Mouse (Mus musculus): ENCODE data around the gene Gm11983.

DNA sequence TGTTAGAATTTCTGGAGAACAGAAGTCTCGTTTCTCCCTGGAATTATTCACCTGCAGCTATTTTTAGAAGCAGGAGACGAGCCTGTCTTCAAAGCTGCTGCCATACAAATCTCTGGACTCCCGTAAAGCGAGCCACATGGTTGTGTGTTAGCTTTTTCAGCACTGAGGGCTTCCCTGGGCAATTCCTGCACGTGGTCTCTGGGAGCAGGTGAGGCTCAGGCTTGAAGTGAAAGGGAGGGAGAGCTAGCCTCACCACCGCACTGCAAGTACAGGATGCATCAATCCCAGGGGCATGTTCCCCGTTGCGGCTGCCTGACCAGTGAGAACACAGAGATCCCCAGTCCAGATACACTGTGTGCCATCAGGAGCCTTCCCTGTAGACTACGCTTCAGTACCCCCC, 5.5 kb downstream of the Gm11983 start:
- TF ChIP-seq POLR2A (IDR thresholded peaks at IDR 0.05; ENCODE audit: borderline replicate concordance, low read depth, low read length) (no peak), CTCF (IDR thresholded peaks at IDR 0.05; ENCODE audit: low read depth, low read length) (no peak)
